Mouse (Mus musculus) liver, adult 2 months (tissue): ENCODE data around the gene Rad9a. TPM values are rescaled to one million over a fixed set of nuclear protein-coding genes. Genes with fewer than 3 reads are reported as not detected.
A peak's percentile ranks its signal among the peaks of the same experiment; 100 is the strongest.

Source experiments
- DNase-seq: peaks from one replicate; pipeline ENCODE4 v3.0.0-alpha.2; 2011; ENCODE audit warnings: low read depth, low spot score; ENCODE audit errors: extremely low read depth
- H3K27ac ChIP-seq: fragments of 200-500 bp; replicated peaks from 2 replicates; pipeline ENCODE4 v1.5.1; 2012; ENCODE audit warnings: low read depth, mild to moderate bottlenecking, control low read depth, inconsistent platforms, low read length; ENCODE audit not compliant: insufficient read depth
- H3K27me3 ChIP-seq: fragments of 200-500 bp; 2 replicates; pipeline ENCODE4 v1.6.1; 2012; ENCODE audit warnings: mild to moderate bottlenecking, moderate library complexity, low read length, inconsistent platforms; ENCODE audit not compliant: control insufficient read depth, insufficient read depth
- H3K36me3 ChIP-seq: fragments of 200-500 bp; 2 replicates; pipeline ENCODE4 v1.6.1; 2012; ENCODE audit warnings: low read length, inconsistent platforms; ENCODE audit not compliant: control insufficient read depth, insufficient read depth
- H3K4me1 ChIP-seq: fragments of 200-500 bp; 2 replicates; pipeline ENCODE4 v1.6.1; 2011; ENCODE audit warnings: low read length; ENCODE audit not compliant: control insufficient read depth, insufficient read depth
- H3K4me3 ChIP-seq: fragments of 200-500 bp; 2 replicates; pipeline ENCODE4 v1.5.1; 2011; ENCODE audit warnings: low read depth, mild to moderate bottlenecking, control low read depth, low read length, moderate library complexity; ENCODE audit not compliant: insufficient read depth
- H3K79me2 ChIP-seq: fragments of 200-500 bp; 2 replicates; pipeline ENCODE4 v1.6.1; 2012; ENCODE audit warnings: inconsistent platforms, mild to moderate bottlenecking, low read length, moderate library complexity; ENCODE audit not compliant: control insufficient read depth, insufficient read depth
- H3K9ac ChIP-seq: fragments of 200-500 bp; 2 replicates; pipeline ENCODE4 v1.6.1; 2012; ENCODE audit warnings: low read depth, mild to moderate bottlenecking, control low read depth, inconsistent platforms, low read length
- CTCF ChIP-seq: fragments of 200-500 bp; IDR thresholded peaks from 2 replicates; pipeline ENCODE4 v1.5.1; 2011; ENCODE audit warnings: low read depth, low read length, control low read depth
- POLR2A ChIP-seq: fragments of 200-500 bp; IDR thresholded peaks from 2 replicates; pipeline ENCODE4 v1.6.1; 2011; ENCODE audit warnings: low read length, control low read depth; ENCODE audit not compliant: insufficient read depth; ENCODE audit errors: extremely low read depth
- WGBS: fragments of 180-500 bp; shearing (Covaris S2); methylation state at CpG from one replicate; pipeline ENCODE4 v1.1.7; 2018; 5-methylcytosine and 5-hydroxymethylcytosine counted together
- polyA plus RNA-seq: library from polyadenylated mRNA; depleted of rRNA; stranded (reverse); fragments of >200 nt; gene quantifications from 2 replicates; pipeline ENCODE4 v1.2.3, GENCODE M21; 2012
- total RNA-seq: library from RNA; depleted of rRNA; stranded (reverse); fragments of >200 nt; gene quantifications from 2 replicates; pipeline ENCODE4 v1.2.3, GENCODE M21; 2014

The Rad9a gene
- total and polyA plus RNA-seq, 2 experiments = 0.74 to 7.0 TPM

DNA sequence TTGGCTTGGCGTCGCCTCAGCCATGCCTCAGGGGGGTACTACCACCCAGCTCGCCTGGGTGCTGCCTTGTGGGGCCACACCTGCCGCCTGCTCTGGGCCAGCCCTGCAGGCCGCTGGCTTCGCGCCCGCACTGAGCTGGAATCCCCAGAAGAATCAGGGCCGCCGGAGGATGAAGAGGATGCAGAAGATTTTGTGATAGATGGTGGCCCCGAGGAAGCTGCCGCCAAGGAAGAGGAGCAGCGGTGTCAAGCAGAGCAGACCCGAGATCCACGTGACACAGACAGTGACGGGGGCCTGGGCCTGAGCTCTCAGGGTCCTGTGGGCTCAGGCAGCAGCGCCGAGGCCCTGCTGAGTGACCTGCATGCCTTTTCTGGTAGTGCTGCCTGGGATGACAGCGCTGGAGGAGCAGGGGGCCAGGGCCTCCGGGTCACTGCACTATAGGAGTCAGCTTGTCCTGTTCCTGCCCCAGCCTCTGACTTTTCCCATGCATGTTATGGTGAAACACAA, 45.3 kb downstream of the Rad9a start:
- Histone ChIP-seq H3K27ac (no peak overlapping the region), H3K9ac (no peak overlapping the region), H3K4me1 (no peaks in the 10 kb centered on the region), H3K4me3 (no peak overlapping the region), H3K36me3 (peaks cover 9% of the 10 kb centered on the region; the same call in 1 of the 2 replicates), H3K27me3 (no peaks in the 10 kb centered on the region), H3K79me2 (no peaks in the 10 kb centered on the region)
- 78% methylated on average over 20 of the region's 20 CpGs for WGBS
- TF ChIP-seq CTCF (no peak), POLR2A (no peak)
- DNase-seq = no peak

- Histone ChIP-seq H3K4me3 (no peak overlapping the region), H3K36me3 (peaks cover 7% of the 10 kb centered on the region; the same call in 1 of the 2 replicates), H3K79me2 (no peaks in the 10 kb centered on the region), H3K27me3 (no peaks in the 10 kb centered on the region), H3K9ac (no peak overlapping the region), H3K4me1 (peaks cover under 1% of the 10 kb centered on the region; the same call in 1 of the 2 replicates), H3K27ac (no peak overlapping the region)
- 74% methylated on average over 6 of the region's 6 CpGs for WGBS
- no peak for DNase-seq
- TF ChIP-seq POLR2A = no peak
Measured at GRCm38 (mm10) chr19:4155223-4156072, 46.0 kb downstream of the Rad9a start.

DNA sequence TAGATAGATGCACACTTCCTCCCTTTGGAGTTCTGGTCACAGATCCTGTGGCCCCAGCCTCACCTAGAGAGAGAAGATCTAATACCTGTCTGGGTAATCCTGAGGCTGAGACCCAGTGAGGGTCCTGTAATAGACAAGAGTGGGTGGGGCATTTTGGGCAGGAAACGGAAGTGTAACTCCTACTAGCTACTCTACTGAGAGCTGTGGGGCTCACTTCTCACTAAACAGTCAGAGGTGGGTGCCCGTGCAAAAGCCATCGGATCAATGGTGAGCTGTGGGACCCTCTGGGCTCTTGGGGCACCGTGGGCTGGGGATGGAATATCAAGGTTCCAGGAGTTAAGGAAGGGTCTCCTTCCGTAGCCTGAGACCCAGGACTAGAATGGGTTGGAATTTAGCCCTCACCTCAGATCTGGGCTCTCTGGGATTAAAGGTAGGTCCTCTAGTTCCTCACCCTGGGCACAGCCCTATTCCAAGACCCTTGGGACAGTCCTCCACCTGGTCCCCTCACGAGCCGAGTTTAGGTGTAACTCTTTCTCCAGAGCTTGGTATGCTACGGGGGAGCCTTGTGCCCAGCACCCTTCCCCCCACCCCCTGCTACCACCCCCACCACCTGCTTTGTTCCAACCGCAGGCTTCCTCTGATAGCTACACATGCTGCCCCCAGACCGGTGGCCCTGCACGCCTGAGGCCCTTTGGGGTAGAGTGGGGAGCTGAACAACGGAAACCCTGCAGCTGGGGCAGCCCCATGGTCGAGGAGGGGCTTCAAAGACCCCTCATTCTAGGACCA, 46.8 kb downstream of the Rad9a start:
- Histone ChIP-seq H3K27ac (no peak overlapping the region), H3K36me3 (peaks cover 7% of the 10 kb centered on the region; the same call in 1 of the 2 replicates), H3K27me3 (no peaks in the 10 kb centered on the region), H3K9ac (0 out of 2 replicates have a peak overlapping the region, but pooled peaks have one; percentile 7), H3K4me1 (peaks cover 8% of the 10 kb centered on the region), H3K4me3 (no peak overlapping the region; the same call in 1 of the 2 replicates), H3K79me2 (peaks cover 5% of the 10 kb centered on the region; the same call in 1 of the 2 replicates)
- TF ChIP-seq POLR2A (no peak), CTCF (no peak)
- 78% methylated on average over 13 of the region's 13 CpGs for WGBS
- no peak for DNase-seq

GRCm38 (mm10) chr19:4153232-4153654, 48.2 kb downstream of the Rad9a start, which contains the start of gene Ptprcap:
Ptprcap (plus strand) TSS chr19:4153604.
- 67% methylated on average over 11 of the region's 11 CpGs for WGBS
- Histone ChIP-seq H3K9ac (no peak within 1 kb of the TSS), H3K27me3 (no peaks in the 10 kb centered on the region)

DNA sequence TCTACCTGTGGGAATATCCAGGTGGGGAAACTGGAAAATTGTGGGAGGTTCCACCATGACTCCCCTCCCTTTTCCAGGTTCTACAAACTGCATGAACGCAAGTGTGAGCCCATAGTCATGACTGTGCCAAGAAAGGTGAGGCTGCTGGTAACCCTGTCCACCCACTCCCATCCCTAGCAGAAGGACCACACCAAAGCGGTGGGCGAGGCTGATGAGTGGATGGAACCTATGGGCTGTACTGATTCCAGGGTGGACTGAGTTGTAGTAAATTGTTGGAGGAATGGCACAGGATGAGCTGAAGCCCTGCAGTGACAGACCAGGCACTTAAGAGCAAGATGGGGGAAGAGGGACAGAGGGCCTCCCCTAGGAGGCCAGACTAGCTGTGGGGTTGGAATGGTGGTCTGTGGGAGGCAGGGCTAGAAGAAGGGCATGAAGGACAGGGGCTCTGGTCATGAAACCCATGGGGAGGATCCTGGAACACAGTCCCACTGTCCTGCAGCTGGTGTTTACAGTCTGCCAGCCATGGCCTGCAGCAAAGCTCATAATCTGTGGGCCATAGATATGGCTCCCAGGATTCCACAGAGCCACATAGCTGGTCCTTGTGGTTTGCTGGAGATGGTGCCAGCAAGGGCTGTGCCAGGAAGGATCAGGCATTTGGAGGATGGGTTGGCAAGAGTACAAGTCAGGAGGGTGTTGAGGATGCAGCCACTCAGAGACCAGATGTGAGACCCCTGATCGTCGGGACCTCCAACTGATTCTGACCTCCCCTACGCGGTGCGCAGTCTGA, 48.8 kb downstream of the Rad9a start:
- H3K36me3 ChIP-seq = 0 out of 2 replicates have a peak, but pooled peaks cover 2% of the 10 kb centered on the region
- no peaks in the 10 kb centered on the region for H3K27me3 ChIP-seq
- no peak overlapping the region for H3K4me3 ChIP-seq
- 87% methylated on average over 8 of the region's 8 CpGs for WGBS
- H3K79me2 ChIP-seq = peaks cover 15% of the 10 kb centered on the region; the same call in 1 of the 2 replicates
- H3K9ac ChIP-seq = no peak overlapping the region
- H3K27ac ChIP-seq = no peak overlapping the region
- no peak for DNase-seq
- peaks cover 14% of the 10 kb centered on the region for H3K4me1 ChIP-seq
- TF ChIP-seq CTCF = no peak
- no peak for TF ChIP-seq POLR2A

More at GRCm38 (mm10) chr19:4153232-4153654, 48.2 kb downstream of the Rad9a start, which contains the start of gene Ptprcap:
- Histone ChIP-seq H3K36me3 (peaks cover 4% of the 10 kb centered on the region; the same call in 1 of the 2 replicates), H3K27ac (no peak within 1 kb of the TSS), H3K4me1 (peaks cover 14% of the 10 kb centered on the region), H3K79me2 (peaks cover 15% of the 10 kb centered on the region; the same call in 1 of the 2 replicates), H3K4me3 (no peak within 1 kb of the TSS)
- no peak for DNase-seq
- no peak for TF ChIP-seq CTCF
